Mouse (Mus musculus) heart, postnatal 0 days (tissue): ENCODE results near the gene Agbl4.

Source experiments
- CTCF ChIP-seq: IDR thresholded peaks from 2 replicates; pipeline ENCODE4 v1.5.1; 2016; ENCODE audit warnings: antibody characterized with exemption, control low read depth, low read depth
- EP300 ChIP-seq: IDR thresholded peaks from 2 replicates; pipeline ENCODE4 v1.6.1; 2016; ENCODE audit warnings: antibody characterized with exemption, low read depth

- TF ChIP-seq CTCF (no peak), EP300 (no peak)
Observed at GRCm38 (mm10) chr4:111519267-111519666, 1121.8 kb downstream of the Agbl4 start.
